Mouse (Mus musculus): Measurements from ENCODE around the gene Wdr73. TPM values are rescaled to one million over a fixed set of nuclear protein-coding genes. Genes with fewer than 3 reads are reported as not detected.

Gene Wdr73
- total and polyA plus RNA-seq, 3 experiments, result 57.8 to 67.0 TPM; not detected in 1

- Histone ChIP-seq H3K4me3 (ENCODE audit: control insufficient read depth in 1 of 2, insufficient read depth in 1 of 2, low read depth in 2 of 2, low read length in 2 of 2) (no peak overlapping the region), H3K36me3 (ENCODE audit: control insufficient read depth in 1 of 2, insufficient read depth in 2 of 2, low read length in 2 of 2) (no peaks in the 10 kb centered on the region), H3K4me1 (ENCODE audit: control insufficient read depth in 1 of 2, insufficient read depth in 2 of 2, low read length in 2 of 2) (no peaks in the 10 kb centered on the region), H3K9ac (ENCODE audit: control insufficient read depth, low read depth, low read length, poor library complexity, severe bottlenecking) (no peak overlapping the region), H3K9me3 (replicated peaks; ENCODE audit: insufficient read depth, low read length) (no peaks in the 10 kb centered on the region), H3K27me3 (ENCODE audit: control insufficient read depth in 1 of 2, insufficient read depth in 2 of 2, low read length in 2 of 2) (no peaks in the 10 kb centered on the region), H3K79me2 (ENCODE audit: control insufficient read depth, insufficient read depth, low read length, poor library complexity) (no peaks in the 10 kb centered on the region), H3K27ac (ENCODE audit: control insufficient read depth, low read depth, low read length) (no peak overlapping the region)
- no peak for TF ChIP-seq TCF12 (IDR thresholded peaks at IDR 0.05; ENCODE audit: low read depth, low read length)
- no peak for TF ChIP-seq SMC3 (IDR thresholded peaks at IDR 0.05; ENCODE audit: low read depth, low read length)
- TF ChIP-seq MAFK (IDR thresholded peaks at IDR 0.05; ENCODE audit: borderline replicate concordance, low read depth, low read length), result no peak
- no peak for TF ChIP-seq MYB (IDR thresholded peaks at IDR 0.05; ENCODE audit: low read depth, low read length)
- no peak for TF ChIP-seq USF1 (IDR thresholded peaks at IDR 0.05; ENCODE audit: low read depth, low read length)
- TF ChIP-seq MYC (IDR thresholded peaks at IDR 0.05; ENCODE audit: low read depth, low read length), result no peak
- no peak for TF ChIP-seq SIN3A (IDR thresholded peaks at IDR 0.05; ENCODE audit: low read length)
- no peak for TF ChIP-seq KAT2A (conservative IDR thresholded peaks at IDR 0.05; ENCODE audit: low read depth, low read length)
- no peak for TF ChIP-seq CHD1 (IDR thresholded peaks at IDR 0.05; ENCODE audit: low read depth, low read length)
- no peak for TF ChIP-seq UBTF (IDR thresholded peaks at IDR 0.05; ENCODE audit: borderline replicate concordance, insufficient read depth, low read depth, low read length)
- TF ChIP-seq ELF1 (IDR thresholded peaks at IDR 0.05; ENCODE audit: low read depth, low read length), result no peak
- no peak for TF ChIP-seq RAD21 (IDR thresholded peaks at IDR 0.05; ENCODE audit: low read depth, low read length)
- TF ChIP-seq BHLHE40 (IDR thresholded peaks at IDR 0.05; ENCODE audit: borderline replicate concordance, low read depth, low read length), result no peak
- no peak for TF ChIP-seq ZNF384 (IDR thresholded peaks at IDR 0.05; ENCODE audit: low read depth, low read length)
- no peak for TF ChIP-seq ETS1 (IDR thresholded peaks at IDR 0.05; ENCODE audit: low read depth, low read length)
- no peak for TF ChIP-seq MXI1 (IDR thresholded peaks at IDR 0.05; ENCODE audit: low read depth, low read length)
- no peak for TF ChIP-seq POLR2A (IDR thresholded peaks at IDR 0.05; ENCODE audit: control insufficient read depth in 1 of 2, insufficient read depth in 1 of 2, low read depth in 1 of 2, low read length in 2 of 2, poor library complexity in 1 of 2)
- TF ChIP-seq USF2 (IDR thresholded peaks at IDR 0.05; ENCODE audit: borderline replicate concordance in 1 of 2, insufficient read depth in 1 of 2, low read depth in 1 of 2, low read length in 2 of 2), result no peak
- no peak for TF ChIP-seq ZMIZ1 (IDR thresholded peaks at IDR 0.05; ENCODE audit: low read depth, low read length)
- TF ChIP-seq EP300 (IDR thresholded peaks at IDR 0.05; ENCODE audit: low read depth in 1 of 2, low read length in 2 of 2), result no peak
- DNase-seq (ENCODE audit: low read depth, low spot score), result no peak
These were observed 28.0 kb downstream of the Wdr73 start for GRCm38 (mm10) chr7:80873038-80873437.

- peaks cover 13 to 24% of the 10 kb centered on the region in 2 experiments for H3K4me1 ChIP-seq (ENCODE audit: control insufficient read depth in 1 of 2, insufficient read depth in 2 of 2, low read length in 2 of 2)
- TF ChIP-seq TCF12 (IDR thresholded peaks at IDR 0.05; ENCODE audit: low read depth, low read length) (no peak), POLR2AphosphoS2 (IDR thresholded peaks at IDR 0.05; ENCODE audit: low read length) (no peak), GATA1 (IDR thresholded peaks at IDR 0.05; ENCODE audit: low read depth, low read length) (no peak), ZC3H11A (IDR thresholded peaks at IDR 0.05; ENCODE audit: low read depth, low read length) (no peak), ZMIZ1 (IDR thresholded peaks at IDR 0.05; ENCODE audit: low read depth, low read length) (no peak)
- H3K79me2 ChIP-seq (ENCODE audit: control insufficient read depth, insufficient read depth, low read length, poor library complexity), result no peaks in the 10 kb centered on the region
- no peaks in the 10 kb centered on the region for H3K9me3 ChIP-seq (replicated peaks; ENCODE audit: insufficient read depth, low read length)
- peaks cover 0 to 20% of the 10 kb centered on the region in 2 experiments; a peak in 2 of 4 replicates for H3K36me3 ChIP-seq (ENCODE audit: control insufficient read depth in 1 of 2, insufficient read depth in 2 of 2, low read length in 2 of 2)
- H3K27me3 ChIP-seq (ENCODE audit: control insufficient read depth in 1 of 2, insufficient read depth in 2 of 2, low read length in 2 of 2), result no peaks in the 10 kb centered on the region
- DNase-seq (ENCODE audit: low read depth, low spot score), result no peak
- H3K4me3 ChIP-seq (ENCODE audit: control insufficient read depth in 1 of 2, insufficient read depth in 1 of 2, low read depth in 2 of 2, low read length in 2 of 2), result no peak overlapping the region
- no peak overlapping the region for H3K27ac ChIP-seq (ENCODE audit: control insufficient read depth, low read depth, low read length)
- H3K9ac ChIP-seq (ENCODE audit: control insufficient read depth, low read depth, low read length, poor library complexity, severe bottlenecking), result no peak overlapping the region
These were observed 32.4 kb downstream of the Wdr73 start for GRCm38 (mm10) chr7:80868686-80869085.
